Mouse (Mus musculus) heart, adult 2 months (tissue): ENCODE measurements at regions not wholly inside any gene's neighbourhood (a gene's known extent, or its start where the extent isn't known, plus 50 kb on each side); places are given as distances from the start of the nearest gene placed in this dataset.

Experiments used
- CTCF ChIP-seq: fragments of 200-600 bp; IDR thresholded peaks from 2 replicates; pipeline ENCODE4 v1.8.1; 2022; ENCODE audit warnings: antibody characterized with exemption, mild to moderate bottlenecking, moderate library complexity
- EP300 ChIP-seq: fragments of 200-500 bp; IDR thresholded peaks from 2 replicates; pipeline ENCODE4 v1.6.1; 2011; ENCODE audit warnings: low read depth, low read length, control low read depth; ENCODE audit not compliant: insufficient read depth

GRCm38 (mm10) chr14:102731746-102732145, 250.7 kb downstream of the Kctd12 start:
- TF ChIP-seq EP300 (no peak), CTCF (no peak)
